Mouse (Mus musculus): ENCODE data around the gene Sp7.

The Sp7 gene

DNA sequence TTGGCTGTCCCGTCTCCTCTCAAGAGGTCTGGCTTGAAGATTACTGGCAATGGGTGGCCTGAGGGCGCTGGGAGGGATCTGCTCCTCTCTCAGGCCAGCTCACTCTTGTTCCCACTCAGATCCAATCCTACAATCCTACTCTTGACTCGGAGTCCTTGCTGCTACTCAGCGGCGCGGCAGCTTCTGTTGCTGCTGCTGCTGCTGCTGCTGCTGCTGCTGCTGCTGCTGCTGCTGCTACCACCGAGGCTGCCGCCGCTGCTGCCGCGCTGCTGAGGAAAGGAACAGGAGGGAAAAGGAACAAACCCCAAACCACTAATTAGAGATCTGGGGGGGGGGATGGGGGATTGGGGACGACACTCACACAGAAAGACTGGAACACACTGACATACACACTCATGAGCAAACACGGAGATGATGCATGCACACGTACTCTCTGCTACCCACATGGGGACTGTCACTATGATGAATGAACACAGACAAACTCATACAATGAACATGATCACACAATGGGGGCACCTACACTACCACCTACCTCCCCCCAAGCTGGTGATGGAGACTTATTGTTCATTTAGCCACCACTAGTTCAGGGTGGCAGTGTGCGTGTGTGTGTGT lies at the start of gene Sp7:
Gene Sp7, minus strand, starts transcription at position 450 of the 612 bp plus-strand sequence.
- peak; percentile 23 for DNase-seq (ENCODE audit: low read depth, low spot score)

- no peak for DNase-seq (ENCODE audit: low read depth, low spot score)
Observed at GRCm38 (mm10) chr15:102413687-102414086, 46.7 kb upstream of the Sp7 start.

GRCm38 (mm10) chr15:102411077-102411476 lies 44.1 kb upstream of the Sp7 start:
- DNase-seq (ENCODE audit: low read depth, low spot score): no peak

GRCm38 (mm10) chr15:102409286-102409685 lies 42.3 kb upstream of the Sp7 start:
- no peak for DNase-seq (ENCODE audit: low read depth, low spot score)

DNA sequence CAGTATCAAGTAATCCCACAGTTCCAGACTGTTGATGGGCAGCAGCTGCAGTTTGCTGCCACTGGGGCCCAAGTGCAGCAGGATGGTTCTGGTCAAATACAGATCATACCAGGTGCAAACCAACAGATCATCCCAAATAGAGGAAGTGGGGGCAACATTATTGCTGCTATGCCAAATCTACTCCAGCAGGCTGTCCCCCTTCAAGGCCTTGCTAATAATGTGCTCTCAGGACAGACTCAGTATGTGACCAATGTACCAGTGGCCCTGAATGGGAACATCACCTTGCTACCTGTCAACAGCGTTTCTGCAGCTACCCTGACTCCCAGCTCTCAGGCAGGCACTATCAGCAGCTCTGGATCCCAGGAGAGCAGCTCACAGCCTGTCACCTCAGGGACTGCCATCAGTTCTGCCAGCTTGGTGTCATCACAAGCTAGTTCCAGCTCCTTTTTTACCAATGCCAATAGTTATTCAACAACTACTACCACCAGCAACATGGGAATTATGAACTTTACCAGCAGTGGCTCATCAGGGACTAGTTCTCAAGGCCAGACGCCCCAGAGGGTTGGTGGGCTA lies 41.7 kb upstream of the Sp7 start:
- DNase-seq (ENCODE audit: low read depth, low spot score): no peak

- DNase-seq (ENCODE audit: low read depth, low spot score): no peak
Observed at GRCm38 (mm10) chr15:102407681-102408557, 40.9 kb upstream of the Sp7 start.

DNA sequence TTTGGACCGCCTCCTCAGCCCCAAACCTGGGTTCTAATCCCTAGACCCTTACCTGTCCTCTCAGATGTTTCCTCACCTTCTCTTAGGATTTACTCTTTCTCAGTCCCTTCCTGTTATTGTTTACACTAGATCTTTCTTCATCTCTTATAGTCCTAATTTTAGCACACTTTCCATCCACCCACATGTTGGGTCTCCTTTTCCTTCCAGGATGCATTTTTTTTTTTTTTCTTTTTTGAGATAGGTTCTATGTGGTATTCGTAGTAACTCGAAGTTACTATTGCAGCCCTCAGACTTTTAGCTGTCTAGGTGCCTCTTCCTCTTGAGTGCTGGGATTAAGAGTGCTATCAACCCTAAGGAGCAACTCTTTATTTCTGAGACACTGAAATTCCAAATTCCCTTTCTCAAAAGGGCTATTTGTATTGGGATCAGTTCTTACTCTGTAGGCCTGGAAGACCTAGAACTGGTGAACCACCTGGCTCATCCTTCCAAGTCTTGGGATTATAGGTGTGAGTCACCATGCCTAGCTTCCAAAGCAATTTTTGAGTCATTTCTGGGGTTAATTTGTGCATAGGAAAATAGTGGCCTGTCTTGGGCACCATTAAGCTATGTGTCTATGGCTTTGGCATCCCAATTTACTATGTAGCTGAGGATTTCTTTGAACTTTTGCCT lies 40.1 kb upstream of the Sp7 start:
- no peak for DNase-seq (ENCODE audit: low read depth, low spot score)

GRCm38 (mm10) chr15:102406196-102406911 lies 39.4 kb upstream of the Sp7 start:
- DNase-seq (ENCODE audit: low read depth, low spot score): peak; percentile 89

DNA sequence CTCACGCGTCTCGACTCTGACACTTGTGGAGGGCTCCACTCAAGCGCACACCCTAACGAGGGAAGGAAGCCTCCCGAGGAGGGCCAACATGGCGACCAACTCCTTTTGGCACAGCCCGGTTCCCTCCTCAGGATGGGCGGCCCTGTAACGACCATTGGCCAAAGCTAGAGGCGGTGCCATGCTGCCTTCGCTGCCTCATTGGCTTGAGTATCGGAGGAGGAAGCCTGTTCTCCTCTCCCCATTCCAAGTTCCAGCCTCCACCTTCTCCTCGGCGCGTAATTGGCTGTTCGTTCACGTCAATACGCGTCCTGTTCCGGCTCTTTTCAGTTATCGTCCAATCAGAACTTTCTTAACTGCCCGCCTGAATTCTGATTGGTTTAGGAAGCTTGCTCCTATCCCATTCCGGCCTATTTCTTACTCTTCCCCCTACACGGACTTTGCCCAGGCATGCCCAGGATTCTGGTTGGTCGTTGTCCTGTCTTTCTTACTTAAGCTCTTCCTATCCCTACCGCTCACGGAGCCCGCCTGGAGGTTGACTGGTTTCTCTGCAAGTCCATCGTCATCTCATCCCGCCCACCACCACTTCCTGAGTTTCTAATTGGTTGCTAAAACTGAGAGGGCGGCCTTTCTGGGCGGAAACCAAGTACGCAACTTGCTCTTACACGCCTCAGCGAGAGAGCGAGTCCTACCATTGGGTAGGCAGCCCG lies 38.7 kb upstream of the Sp7 start, which contains the start of gene Sp1:
Gene Sp1, plus strand, starts transcription at position 655 of the 707 bp plus-strand sequence.
- DNase-seq (ENCODE audit: low read depth, low spot score): peak; percentile 100

DNA sequence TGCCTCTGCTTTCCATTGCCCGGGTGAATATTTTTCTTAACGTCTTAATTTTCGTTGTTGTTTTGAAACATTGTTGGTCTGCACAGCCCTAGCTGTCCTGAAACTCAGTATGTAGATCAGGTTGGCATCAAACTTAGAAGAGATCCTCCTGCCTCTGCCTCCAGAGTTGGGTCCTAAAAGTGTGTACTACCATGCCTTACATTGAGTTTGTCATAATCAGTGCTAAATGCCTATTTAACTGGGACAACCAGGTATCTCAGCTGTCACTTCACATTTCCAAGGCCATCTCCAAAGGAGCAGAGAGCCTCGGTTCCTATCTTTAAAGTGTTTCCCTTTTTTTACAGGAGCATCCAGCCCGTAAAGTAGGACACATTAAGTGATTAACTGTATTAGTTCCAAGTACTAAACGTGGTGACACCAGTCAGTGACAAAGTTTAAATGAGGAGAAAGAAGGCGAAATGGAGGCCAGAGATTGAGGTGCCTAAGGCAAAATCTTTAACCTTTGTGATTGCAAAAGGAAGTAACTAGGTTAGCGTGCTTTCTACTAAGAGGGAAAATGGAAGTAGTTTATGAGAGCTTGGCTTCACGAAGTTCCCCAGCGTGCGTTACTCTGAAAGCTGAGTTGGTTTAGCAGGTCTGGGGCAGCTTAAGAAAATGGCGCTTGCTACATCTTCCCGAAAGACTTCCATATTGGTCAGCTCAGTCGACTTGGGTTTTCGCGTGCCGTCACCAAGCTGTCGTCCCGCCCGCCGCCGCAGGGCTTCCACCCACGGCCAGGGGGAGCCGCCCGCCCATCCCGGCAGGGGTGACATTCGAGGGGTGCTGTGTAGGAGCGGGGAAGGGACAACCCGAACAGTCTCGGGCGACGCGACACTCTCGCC lies 37.9 kb upstream of the Sp7 start:
- DNase-seq (ENCODE audit: low read depth, low spot score): no peak

- DNase-seq (ENCODE audit: low read depth, low spot score): no peak
Observed at GRCm38 (mm10) chr15:102402210-102402609, 35.2 kb upstream of the Sp7 start.

DNA sequence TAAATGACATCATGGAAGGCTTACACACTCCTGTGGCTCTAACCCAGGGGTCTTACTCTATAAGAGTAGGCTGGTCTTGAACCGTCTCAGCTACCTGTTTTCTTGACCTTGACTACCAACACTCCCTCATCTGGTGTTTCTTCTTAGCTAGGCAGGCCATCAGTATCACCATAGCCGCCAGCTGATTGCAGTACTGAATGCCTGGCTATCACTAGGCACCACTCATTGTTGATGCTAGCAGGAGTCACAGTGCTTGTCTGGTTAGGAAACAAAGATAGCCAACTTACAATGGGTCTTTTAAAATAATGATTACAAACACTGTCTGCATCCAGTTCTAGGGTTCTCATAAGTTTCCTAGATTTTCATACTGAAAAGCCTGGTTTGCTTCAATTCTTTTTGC lies 34.3 kb upstream of the Sp7 start:
- DNase-seq (ENCODE audit: low read depth, low spot score): peak; percentile 31

DNA sequence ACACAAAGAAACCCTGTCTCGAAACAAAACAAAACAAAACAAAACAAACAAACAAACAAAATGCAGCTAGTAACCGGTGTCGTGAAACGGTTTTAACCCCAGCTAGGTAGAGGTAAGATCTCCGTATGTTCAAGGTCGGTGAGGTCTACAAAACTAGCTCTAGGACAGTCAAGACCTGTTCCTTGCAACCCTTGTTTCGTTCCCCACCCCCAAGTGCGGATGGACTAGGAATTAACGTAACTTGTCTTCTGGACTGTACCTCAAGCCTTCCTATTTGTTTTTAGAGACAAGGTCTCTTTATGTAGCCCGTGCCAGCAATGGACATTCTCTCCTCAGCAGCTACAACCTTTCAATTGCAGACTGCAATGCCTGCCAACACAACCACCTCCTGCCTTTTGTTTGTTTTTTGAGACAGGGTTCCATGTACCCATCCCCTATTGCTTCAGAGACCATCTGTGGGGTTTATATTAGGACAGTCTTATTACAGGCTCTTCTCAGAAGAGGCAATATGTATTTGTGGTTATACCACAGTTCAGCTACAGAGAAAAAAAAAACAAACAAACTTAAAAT lies 33.6 kb upstream of the Sp7 start:
- DNase-seq (ENCODE audit: low read depth, low spot score): no peak

DNA sequence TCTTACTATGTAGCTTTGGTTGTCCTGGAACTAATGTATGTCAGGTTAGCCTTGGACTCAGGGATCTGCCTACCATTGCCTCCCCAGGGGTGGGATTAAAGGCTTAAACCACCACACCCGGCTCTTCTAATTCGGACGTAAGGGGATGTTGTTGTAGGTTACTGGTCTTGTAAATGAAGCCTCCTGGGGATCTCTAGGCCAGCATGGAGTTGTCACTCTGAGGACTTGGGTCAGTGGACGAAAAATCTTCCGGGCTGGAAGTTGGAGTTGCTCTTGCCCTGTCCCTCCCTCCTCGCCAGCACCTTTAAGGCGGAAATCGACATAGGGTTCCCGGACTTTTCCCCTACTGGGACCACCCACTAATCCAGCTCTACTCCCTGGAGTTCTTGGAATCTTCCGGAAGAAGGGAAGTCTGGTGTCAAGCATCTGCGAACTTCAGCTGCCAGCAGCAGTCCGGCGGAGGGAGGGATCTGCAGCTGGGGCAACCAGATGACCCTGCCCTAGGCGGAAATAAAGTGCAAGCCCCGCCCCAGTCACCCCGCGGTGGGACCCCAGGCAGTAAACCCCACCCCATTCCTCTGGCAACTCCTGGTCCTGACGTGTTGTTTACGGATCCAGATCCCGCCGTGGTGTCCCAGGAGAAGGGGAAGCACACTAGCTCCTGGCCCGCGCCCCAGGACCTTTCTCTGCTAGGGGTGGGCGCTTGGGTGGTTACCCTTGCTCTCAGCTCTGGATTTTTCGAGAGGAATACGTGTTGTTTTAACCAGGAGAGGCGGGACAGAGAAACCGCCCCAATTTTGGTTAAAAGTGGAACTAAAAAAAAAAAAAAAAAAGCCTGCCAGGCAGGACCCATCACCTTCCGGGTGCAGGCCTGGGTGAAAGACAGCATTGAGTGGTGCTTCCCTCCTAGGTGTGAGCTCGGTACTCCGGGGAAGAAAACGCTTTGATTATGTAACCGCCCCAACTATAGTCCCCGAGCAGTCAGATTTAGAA lies 32.5 kb upstream of the Sp7 start:
- peak; percentile 96 for DNase-seq (ENCODE audit: low read depth, low spot score)

- peak; percentile 57 for DNase-seq (ENCODE audit: low read depth, low spot score)
Observed at GRCm38 (mm10) chr15:102398629-102399028, 31.6 kb upstream of the Sp7 start.

DNA sequence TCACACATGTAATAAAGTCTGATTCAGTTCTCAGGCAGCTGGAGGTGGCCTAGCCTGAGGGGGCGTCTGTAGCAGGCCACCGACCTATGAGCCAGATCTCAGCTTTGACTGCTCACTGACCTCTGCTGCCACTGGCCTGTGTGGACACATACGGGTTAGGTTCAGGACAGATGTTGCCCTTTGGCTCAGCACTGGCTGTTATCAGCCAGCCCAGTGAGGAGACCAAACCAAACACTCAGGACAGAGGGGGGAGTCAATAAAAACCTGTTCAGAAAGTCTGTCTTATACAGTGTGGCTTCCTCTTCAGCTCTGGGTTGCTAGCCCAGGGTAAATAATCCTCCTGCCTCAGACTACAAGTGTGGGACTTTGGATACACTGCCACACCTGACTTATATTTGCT lies 28.1 kb upstream of the Sp7 start:
- DNase-seq (ENCODE audit: low read depth, low spot score): no peak

GRCm38 (mm10) chr15:102393584-102394014 lies 26.6 kb upstream of the Sp7 start:
- peak; percentile 86 for DNase-seq (ENCODE audit: low read depth, low spot score)

DNA sequence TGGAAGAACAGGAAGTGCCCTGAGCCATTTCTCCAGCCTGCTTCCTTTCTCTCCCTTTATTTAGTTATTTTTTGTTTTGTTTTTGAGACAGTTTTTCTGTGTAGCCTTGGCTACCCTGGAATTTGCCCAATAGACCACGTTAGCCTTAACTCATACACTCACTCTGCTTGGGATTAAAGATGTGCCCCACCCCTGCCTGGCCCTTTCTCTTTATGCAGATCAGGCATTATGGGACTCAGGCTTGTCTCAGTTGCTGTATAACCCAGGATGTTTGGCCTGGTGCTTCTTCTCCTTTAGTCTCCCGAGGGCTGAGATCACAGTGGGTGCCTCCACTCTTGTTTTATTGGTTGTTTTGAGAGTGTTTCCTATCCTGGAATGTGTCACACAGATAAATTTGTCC lies 25.5 kb upstream of the Sp7 start:
- no peak for DNase-seq (ENCODE audit: low read depth, low spot score)
